In the genomic region with DNA sequence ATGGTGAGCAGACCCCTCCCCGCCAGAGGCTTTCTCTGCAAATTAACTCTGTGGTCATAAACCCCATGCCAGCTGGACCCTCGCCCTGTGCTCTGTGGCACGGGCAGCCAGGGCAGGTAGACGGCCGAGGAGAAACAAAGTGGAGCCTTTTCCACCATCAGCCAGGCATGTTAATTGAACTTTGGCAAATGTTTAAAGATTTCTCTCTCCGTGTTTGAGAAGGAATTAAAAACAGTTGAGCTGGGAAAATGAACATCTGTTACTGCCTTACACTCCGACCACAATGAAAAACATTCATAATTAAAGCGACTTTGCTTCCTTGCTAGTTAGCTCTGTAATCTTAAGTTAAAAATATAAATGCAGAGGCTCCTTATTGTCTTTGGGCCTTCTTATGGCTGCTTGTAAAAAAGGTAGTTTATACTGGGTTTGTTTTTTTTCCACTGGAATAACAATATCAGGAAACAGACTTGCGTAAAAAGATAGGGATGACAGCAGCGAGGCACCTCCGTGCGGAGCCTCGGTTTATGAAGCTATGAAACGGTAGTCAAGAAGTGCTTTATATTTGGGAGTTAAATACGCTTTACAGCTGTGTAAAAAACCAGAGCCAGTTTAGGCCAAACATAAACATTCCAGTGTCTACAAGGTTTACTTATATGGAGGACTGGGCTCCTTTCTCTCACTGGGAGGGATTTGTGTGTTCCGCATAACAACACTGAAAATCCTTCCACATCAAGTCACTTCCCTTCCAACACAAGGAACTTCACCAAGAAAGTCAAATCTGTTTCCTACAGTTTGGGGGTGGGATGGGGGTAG, we compare ENCODE assay signal across 9 mouse cellular contexts.
DNase-seq lines count a peak whose midpoint lies in the region; ATAC-seq lines count a peak whose summit lies in the region.
"Had no signal": no experiment of that assay in that cellular context is flagged by ENCODE, and none has a peak within 500 bp of the region (broad histone marks: within the 10 kb centered on the region; RNA-seq: fewer than 3 reads in every experiment).

No protein-coding gene starts in this region.

- H3K27ac ChIP-seq in kidney, embryonic 14.5 days (ENCODE audit: low read depth, low read length) = peak overlapping the region; percentile 30; the same call in 1 of the 2 replicates

- no peak overlapping the region for H3K4me2 ChIP-seq in kidney, embryonic 14.5 days (replicated peaks; ENCODE audit: low read depth, low read length)

- H3K9ac ChIP-seq in kidney, embryonic 14.5 days (ENCODE audit: low read depth, low read length) = no peak overlapping the region

- H3K4me1 ChIP-seq in kidney, embryonic 14.5 days (ENCODE audit: control insufficient read depth, insufficient read depth, low read length) = peaks cover 24% of the 10 kb centered on the region

- H3K9me3 ChIP-seq in kidney, embryonic 14.5 days (ENCODE audit: control insufficient read depth, low read length) = no peaks in the 10 kb centered on the region

- ATAC-seq in kidney, embryonic 14.5 days (ENCODE audit: low FRiP score, low TSS enrichment) = no peak
- no peak for ATAC-seq in erythroblast, adult 5-6 weeks (replicated peaks; ENCODE audit: low FRiP score, poor library complexity, severe bottlenecking)

- no peaks in the 10 kb centered on the region for H3K36me3 ChIP-seq in kidney, embryonic 14.5 days (ENCODE audit: control insufficient read depth, insufficient read depth, low read length)

- no peaks in the 10 kb centered on the region for H3K27me3 ChIP-seq in kidney, embryonic 14.5 days (ENCODE audit: control insufficient read depth, insufficient read depth, low read length)
- H3K27me3 ChIP-seq: Patski had no signal

- WGBS in kidney, embryonic 14.5 days = 36% methylated on average over 16 of the region's 16 CpGs

- no peak overlapping the region for H3K4me3 ChIP-seq in kidney, embryonic 14.5 days (ENCODE audit: low read length)

- DNase-seq in cerebellum, postnatal 14 days = peak; percentile 61 to 65
- no peak for DNase-seq in cerebellum, adult 11-12 months
- DNase-seq in kidney, adult 18-20 months = no peak
- DNase-seq in right cerebral cortex, postnatal 4 days = peak; percentile 27
- no peak for DNase-seq in right cerebral cortex, adult 2 months (ENCODE audit: low spot score in 2 of 2)
- no peak for DNase-seq in spleen, postnatal 10 days (ENCODE audit: low spot score in 2 of 2)

Comparison
In these comparisons a context has a peak if more than half of its experiments do, and no peak if none do; other contexts are left out.
1. DNase-seq: peak in cerebellum, postnatal 14 days (2 of 2) and right cerebral cortex, postnatal 4 days (single experiment); none in cerebellum, adult 11-12 months (single experiment), kidney, adult 18-20 months (single experiment), right cerebral cortex, adult 2 months (0 of 2) and spleen, postnatal 10 days (0 of 2).